Mouse (Mus musculus): Measurements from ENCODE around the gene Nudc. TPM values are rescaled to one million over a fixed set of nuclear protein-coding genes. Genes with fewer than 3 reads are reported as not detected.

Nudc gene
- polyA plus RNA-seq, 1 experiment from 2014 or later: 125 TPM

DNA sequence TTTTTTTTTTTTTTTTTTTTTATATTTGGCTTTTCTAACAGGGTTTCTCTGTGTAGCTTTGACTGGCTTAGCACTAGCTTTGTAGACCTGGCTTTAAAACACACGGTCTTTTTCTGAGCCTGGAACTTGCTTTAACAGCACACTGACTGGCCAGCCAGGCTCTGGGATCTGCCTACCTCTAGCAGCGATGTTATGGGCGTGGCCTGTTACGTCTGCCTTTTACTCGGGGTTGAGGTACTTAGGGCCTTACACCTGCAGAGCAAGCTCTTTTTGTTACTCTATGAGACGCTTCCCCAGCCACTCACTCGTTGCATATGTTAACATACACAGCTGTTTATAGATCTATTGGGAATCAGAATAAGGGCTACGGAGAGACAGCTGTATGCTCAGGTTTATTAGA, 21.5 kb upstream of the Nudc start:
- H3K4me1 ChIP-seq (replicated peaks; ENCODE audit: control insufficient read depth, insufficient read depth): no peaks in the 10 kb centered on the region
- no peaks in the 10 kb centered on the region for H3K36me3 ChIP-seq (ENCODE audit: control insufficient read depth, insufficient read depth, low read length)
- no peak overlapping the region for H3K4me3 ChIP-seq (ENCODE audit: low read depth, low read length)
- no peaks in the 10 kb centered on the region for H3K9me3 ChIP-seq (ENCODE audit: control insufficient read depth, low read length)
- TF ChIP-seq EP300 (optimal IDR thresholded peaks at IDR 0.05) (no peak), CTCF (IDR thresholded peaks at IDR 0.05; ENCODE audit: low read depth) (no peak)
- ATAC-seq (ENCODE audit: low FRiP score, low TSS enrichment) (no peak), DNase-seq (ENCODE audit: low spot score) (no peak)
- WGBS: 17% methylated on average over 8 of the region's 8 CpGs
- no peak overlapping the region for H3K4me2 ChIP-seq (replicated peaks; ENCODE audit: low read depth)
- no peaks in the 10 kb centered on the region for H3K27me3 ChIP-seq (ENCODE audit: control insufficient read depth, insufficient read depth, low read length)
- no peak overlapping the region for H3K27ac ChIP-seq (replicated peaks)
- no peak overlapping the region for H3K9ac ChIP-seq (ENCODE audit: low read length)

DNA sequence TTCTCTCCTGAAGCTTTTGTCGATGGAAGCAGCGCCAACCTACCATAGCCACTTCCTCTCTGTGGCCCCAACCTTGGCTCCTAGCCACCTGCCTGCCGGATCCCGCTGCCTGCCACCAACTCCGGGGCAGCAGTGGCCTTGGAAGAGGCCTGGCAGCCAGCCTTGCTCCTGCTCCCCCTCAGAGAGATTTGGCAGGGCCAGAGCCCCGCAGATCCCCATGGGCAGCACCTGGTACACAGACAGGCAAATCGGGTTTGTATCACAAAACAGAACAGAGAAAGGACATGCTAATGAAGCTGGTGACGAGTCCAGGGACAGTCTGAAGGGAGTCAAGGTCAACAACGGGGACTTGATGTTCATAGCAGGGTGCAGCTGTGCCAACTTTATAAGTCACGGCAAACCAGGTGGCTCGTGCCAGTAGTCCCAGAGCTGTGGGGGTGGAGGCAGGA, 17.4 kb upstream of the Nudc start:
- H3K27me3 ChIP-seq (ENCODE audit: control insufficient read depth, insufficient read depth, low read length): no peaks in the 10 kb centered on the region
- H3K4me1 ChIP-seq (replicated peaks; ENCODE audit: control insufficient read depth, insufficient read depth): no peaks in the 10 kb centered on the region
- no peak overlapping the region for H3K27ac ChIP-seq (replicated peaks)
- H3K36me3 ChIP-seq (ENCODE audit: control insufficient read depth, insufficient read depth, low read length): no peaks in the 10 kb centered on the region
- TF ChIP-seq EP300 (optimal IDR thresholded peaks at IDR 0.05): no peak
- TF ChIP-seq CTCF (IDR thresholded peaks at IDR 0.05; ENCODE audit: low read depth): no peak
- no peak for ATAC-seq (ENCODE audit: low FRiP score, low TSS enrichment)
- WGBS: 75% methylated on average over 11 of the region's 11 CpGs
- H3K4me3 ChIP-seq (ENCODE audit: low read depth, low read length): no peak overlapping the region
- H3K4me2 ChIP-seq (replicated peaks; ENCODE audit: low read depth): no peak overlapping the region
- no peak overlapping the region for H3K9ac ChIP-seq (ENCODE audit: low read length)
- no peaks in the 10 kb centered on the region for H3K9me3 ChIP-seq (ENCODE audit: control insufficient read depth, low read length)
- DNase-seq (ENCODE audit: low spot score): no peak

DNA sequence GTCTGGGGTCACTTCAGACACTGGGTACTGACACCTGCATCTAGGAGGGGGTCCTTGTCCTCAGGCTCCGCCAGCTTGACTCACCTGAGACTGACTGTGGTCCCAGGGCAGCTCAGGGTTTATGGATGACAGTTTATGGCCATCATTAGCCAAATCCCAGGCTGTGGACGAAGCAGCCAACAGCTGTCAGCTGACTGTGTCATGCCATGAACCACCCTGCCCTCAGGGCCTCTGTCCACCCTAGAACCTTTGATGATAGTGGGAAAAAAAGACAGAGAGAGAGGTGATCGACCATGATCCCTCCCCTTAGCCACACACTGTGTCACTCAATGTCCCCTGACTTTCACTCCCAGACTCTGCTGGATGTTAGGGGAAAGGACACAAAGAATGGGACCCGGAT, 15.8 kb upstream of the Nudc start:
- no peak overlapping the region for H3K27ac ChIP-seq (replicated peaks)
- no peak for ATAC-seq (ENCODE audit: low FRiP score, low TSS enrichment)
- H3K27me3 ChIP-seq (ENCODE audit: control insufficient read depth, insufficient read depth, low read length): no peaks in the 10 kb centered on the region
- DNase-seq (ENCODE audit: low spot score): no peak
- H3K4me3 ChIP-seq (ENCODE audit: low read depth, low read length): no peak overlapping the region
- TF ChIP-seq EP300 (optimal IDR thresholded peaks at IDR 0.05): no peak
- TF ChIP-seq CTCF (IDR thresholded peaks at IDR 0.05; ENCODE audit: low read depth): no peak
- no peaks in the 10 kb centered on the region for H3K4me1 ChIP-seq (replicated peaks; ENCODE audit: control insufficient read depth, insufficient read depth)
- 66% methylated on average over 4 of the region's 4 CpGs for WGBS
- H3K36me3 ChIP-seq (ENCODE audit: control insufficient read depth, insufficient read depth, low read length): no peaks in the 10 kb centered on the region
- H3K9me3 ChIP-seq (ENCODE audit: control insufficient read depth, low read length): no peaks in the 10 kb centered on the region
- no peak overlapping the region for H3K9ac ChIP-seq (ENCODE audit: low read length)
- no peak overlapping the region for H3K4me2 ChIP-seq (replicated peaks; ENCODE audit: low read depth)

DNA sequence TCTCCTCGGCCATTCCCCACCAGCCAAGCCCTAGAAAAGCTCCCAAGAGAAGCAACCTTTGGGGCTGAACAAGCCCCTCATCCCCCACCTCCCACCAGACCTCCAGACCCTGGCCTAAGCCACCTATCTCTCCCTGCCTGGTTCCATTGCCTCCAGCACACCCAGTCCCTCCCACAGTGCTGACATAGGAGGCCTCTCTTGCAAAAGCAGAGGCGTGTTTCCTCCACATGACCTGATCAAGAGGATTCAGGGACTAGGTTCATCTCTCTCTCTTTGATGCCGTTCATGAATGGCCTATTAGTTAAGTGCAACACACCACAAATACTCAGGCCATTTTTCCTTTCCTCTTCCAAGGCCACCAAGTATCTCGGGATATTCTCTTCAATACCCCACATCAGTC, 14.1 kb upstream of the Nudc start:
- no peak for ATAC-seq (ENCODE audit: low FRiP score, low TSS enrichment)
- WGBS: 81% methylated on average over 4 of the region's 4 CpGs

DNA sequence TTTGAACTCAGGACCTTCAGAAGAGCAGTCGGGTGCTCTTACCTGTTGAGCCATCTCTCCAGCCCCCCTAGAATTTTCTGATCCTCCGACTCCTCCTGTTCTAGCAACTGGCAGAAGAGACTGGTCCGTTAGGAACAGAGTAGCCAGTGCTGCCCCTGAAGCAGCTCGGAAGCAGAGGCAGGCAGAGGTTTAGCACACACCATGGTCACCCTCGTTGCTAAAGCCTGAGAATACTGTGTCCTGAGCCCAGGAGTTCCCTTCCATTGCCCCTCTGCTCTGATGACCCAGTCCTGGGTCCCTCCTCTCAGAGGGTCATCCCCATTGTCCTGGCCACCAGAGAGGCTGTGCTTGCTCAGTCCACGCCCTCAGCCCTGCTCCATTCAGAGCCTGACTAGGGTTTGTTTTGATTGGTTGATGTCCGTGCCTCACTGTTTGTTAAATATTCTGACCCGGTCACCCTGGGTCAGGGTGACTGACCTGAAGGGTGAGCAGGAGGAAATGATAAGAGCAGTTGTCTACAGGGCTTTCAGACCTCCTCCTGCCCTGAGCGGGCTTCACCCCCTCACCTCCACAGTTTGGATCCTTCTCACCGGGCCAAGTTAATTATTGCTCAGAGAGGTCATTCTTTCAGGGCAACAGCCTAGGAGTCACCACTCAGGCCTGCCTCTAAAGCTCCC, 11.4 kb upstream of the Nudc start:
- no peaks in the 10 kb centered on the region for H3K36me3 ChIP-seq (ENCODE audit: control insufficient read depth, insufficient read depth, low read length)
- H3K4me2 ChIP-seq (replicated peaks; ENCODE audit: low read depth): no peak overlapping the region
- DNase-seq (ENCODE audit: low spot score) (no peak), ATAC-seq (ENCODE audit: low FRiP score, low TSS enrichment) (0 out of 2 replicates have a peak, but pooled peaks have one; percentile 9)
- TF ChIP-seq CTCF (IDR thresholded peaks at IDR 0.05; ENCODE audit: low read depth) (no peak), EP300 (optimal IDR thresholded peaks at IDR 0.05) (no peak)
- 27% methylated on average over 10 of the region's 10 CpGs for WGBS
- H3K27me3 ChIP-seq (ENCODE audit: control insufficient read depth, insufficient read depth, low read length): no peaks in the 10 kb centered on the region
- no peak overlapping the region for H3K4me3 ChIP-seq (ENCODE audit: low read depth, low read length)
- no peaks in the 10 kb centered on the region for H3K9me3 ChIP-seq (ENCODE audit: control insufficient read depth, low read length)
- H3K27ac ChIP-seq (replicated peaks): no peak overlapping the region
- H3K4me1 ChIP-seq (replicated peaks; ENCODE audit: control insufficient read depth, insufficient read depth): no peaks in the 10 kb centered on the region
- H3K9ac ChIP-seq (ENCODE audit: low read length): no peak overlapping the region

More for the DNA sequence above, 14.1 kb upstream of the Nudc start:
- Histone ChIP-seq H3K4me2 (replicated peaks; ENCODE audit: low read depth) (no peak overlapping the region), H3K9me3 (ENCODE audit: control insufficient read depth, low read length) (no peaks in the 10 kb centered on the region), H3K4me3 (ENCODE audit: low read depth, low read length) (no peak overlapping the region), H3K27ac (replicated peaks) (no peak overlapping the region), H3K4me1 (replicated peaks; ENCODE audit: control insufficient read depth, insufficient read depth) (no peaks in the 10 kb centered on the region), H3K36me3 (ENCODE audit: control insufficient read depth, insufficient read depth, low read length) (no peaks in the 10 kb centered on the region), H3K9ac (ENCODE audit: low read length) (no peak overlapping the region), H3K27me3 (ENCODE audit: control insufficient read depth, insufficient read depth, low read length) (no peaks in the 10 kb centered on the region)
- no peak for TF ChIP-seq CTCF (IDR thresholded peaks at IDR 0.05; ENCODE audit: low read depth)
- TF ChIP-seq EP300 (optimal IDR thresholded peaks at IDR 0.05): no peak
- no peak for DNase-seq (ENCODE audit: low spot score)

DNA sequence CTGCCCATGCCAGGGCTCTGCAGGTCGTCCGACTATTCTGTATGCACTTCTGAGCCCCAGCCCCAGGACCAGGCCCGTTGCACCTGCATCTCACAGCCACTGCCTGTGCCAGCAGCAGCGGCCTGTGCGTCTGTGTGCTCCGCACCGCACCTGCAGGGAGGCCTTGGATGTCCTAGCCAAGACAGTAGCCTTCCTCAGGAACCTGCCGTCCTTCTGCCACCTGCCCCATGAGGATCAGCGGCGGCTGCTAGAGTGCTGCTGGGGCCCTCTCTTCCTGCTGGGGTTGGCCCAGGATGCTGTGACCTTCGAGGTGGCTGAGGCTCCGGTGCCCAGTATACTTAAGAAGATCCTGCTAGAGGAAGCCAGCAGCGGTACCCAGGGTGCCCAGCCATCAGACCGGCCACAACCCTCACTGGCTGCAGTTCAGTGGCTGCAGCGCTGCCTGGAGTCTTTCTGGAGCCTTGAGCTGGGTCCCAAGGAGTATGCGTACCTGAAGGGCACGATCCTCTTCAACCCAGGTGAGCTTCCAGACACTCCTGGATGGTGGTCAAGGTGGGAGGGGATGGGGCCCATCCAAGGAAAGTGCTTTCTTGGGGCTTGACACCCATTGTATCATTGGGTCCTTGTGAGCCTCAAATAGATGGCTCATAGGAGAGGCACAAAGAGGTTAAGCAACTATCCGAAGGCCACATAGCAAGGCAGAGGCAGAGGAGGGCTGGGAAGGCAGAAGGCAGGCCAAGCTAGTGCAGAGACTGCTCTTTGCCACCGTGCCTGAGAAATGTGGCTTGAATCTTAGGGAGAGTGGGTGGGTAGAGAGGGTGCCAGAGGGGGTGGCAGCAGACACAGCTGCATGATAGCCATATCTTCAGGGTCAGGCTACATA, 7.9 kb upstream of the Nudc start:
- Histone ChIP-seq H3K36me3 (ENCODE audit: control insufficient read depth, insufficient read depth, low read length) (no peaks in the 10 kb centered on the region), H3K4me1 (replicated peaks; ENCODE audit: control insufficient read depth, insufficient read depth) (no peaks in the 10 kb centered on the region), H3K9me3 (ENCODE audit: control insufficient read depth, low read length) (no peaks in the 10 kb centered on the region), H3K4me2 (replicated peaks; ENCODE audit: low read depth) (peak overlapping the region; percentile 32), H3K27me3 (ENCODE audit: control insufficient read depth, insufficient read depth, low read length) (no peaks in the 10 kb centered on the region), H3K27ac (replicated peaks) (peak overlapping the region; percentile 71), H3K4me3 (ENCODE audit: low read depth, low read length) (no peak overlapping the region), H3K9ac (ENCODE audit: low read length) (no peak overlapping the region)
- TF ChIP-seq EP300 (optimal IDR thresholded peaks at IDR 0.05) (no peak), CTCF (IDR thresholded peaks at IDR 0.05; ENCODE audit: low read depth) (no peak)
- DNase-seq (ENCODE audit: low spot score) (peak; percentile 45), ATAC-seq (ENCODE audit: low FRiP score, low TSS enrichment) (peak; percentile 49)
- WGBS: 58% methylated on average over 19 of the region's 19 CpGs

All from stomach, postnatal 0 days (tissue).